Mouse (Mus musculus): Measurements from ENCODE around the gene Sema7a. TPM values are rescaled to one million over a fixed set of nuclear protein-coding genes. Genes with fewer than 3 reads are reported as not detected.

The Sema7a gene
- total RNA-seq, 2 experiments from 2014 or later: 7.5 to 22.3 TPM

DNA sequence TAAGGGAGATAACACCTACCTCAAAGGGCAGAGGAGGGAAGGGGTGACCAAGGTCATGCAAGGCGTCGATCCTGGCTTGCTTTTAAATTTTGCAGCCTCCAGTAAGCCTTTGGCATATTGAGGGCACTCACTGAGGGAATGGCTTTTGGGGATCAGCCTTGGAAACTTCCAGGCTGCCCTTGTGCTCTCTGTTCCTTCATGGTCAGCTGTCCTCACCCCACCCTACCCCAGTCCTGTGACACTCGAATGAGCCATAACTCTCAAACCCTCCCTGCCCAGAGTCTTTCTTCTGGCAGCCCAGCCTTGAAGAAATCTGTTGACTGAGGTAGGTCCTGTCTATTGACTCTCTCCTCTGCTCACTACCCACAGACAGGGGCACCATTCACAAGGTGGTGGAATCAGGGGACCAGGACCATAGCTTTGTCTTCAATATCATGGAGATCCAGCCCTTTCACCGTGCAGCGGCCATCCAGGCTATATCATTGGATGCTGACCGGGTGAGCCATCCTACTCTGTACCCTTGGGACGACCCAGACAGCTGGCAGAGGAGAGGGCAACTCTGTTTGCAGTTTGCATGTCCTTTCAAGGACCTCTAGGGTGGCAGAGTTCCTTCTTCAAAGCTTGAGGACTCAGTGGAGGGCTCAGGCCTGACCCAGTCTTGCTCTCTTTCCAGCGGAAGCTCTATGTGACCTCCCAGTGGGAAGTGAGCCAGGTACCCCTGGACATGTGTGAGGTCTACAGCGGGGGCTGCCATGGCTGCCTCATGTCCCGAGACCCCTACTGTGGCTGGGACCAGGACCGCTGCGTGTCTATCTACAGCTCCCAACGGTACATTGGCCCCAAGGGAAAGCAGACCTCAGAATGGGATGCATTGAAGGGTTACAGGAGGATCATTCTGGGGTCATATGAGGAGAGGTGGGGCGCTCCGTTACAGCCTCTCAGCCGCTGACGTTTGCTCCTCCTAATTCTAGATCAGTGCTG is 20.3 kb downstream of the Sema7a start:
- DNase-seq: peak; percentile 42 to 51

DNA sequence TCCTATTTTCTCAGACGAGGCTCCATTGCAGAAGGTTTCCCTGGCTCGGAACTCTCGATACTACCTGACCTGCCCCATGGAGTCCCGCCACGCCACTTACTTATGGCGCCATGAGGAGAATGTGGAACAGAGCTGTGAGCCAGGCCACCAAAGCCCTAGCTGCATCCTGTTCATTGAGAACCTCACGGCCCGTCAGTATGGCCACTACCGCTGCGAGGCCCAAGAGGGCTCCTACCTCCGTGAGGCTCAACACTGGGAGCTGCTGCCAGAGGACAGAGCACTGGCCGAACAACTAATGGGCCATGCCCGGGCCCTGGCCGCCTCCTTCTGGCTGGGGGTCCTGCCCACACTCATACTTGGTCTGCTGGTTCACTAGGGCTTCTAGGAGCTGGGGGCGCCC is 21.3 kb downstream of the Sema7a start:
- DNase-seq: no peak

DNA sequence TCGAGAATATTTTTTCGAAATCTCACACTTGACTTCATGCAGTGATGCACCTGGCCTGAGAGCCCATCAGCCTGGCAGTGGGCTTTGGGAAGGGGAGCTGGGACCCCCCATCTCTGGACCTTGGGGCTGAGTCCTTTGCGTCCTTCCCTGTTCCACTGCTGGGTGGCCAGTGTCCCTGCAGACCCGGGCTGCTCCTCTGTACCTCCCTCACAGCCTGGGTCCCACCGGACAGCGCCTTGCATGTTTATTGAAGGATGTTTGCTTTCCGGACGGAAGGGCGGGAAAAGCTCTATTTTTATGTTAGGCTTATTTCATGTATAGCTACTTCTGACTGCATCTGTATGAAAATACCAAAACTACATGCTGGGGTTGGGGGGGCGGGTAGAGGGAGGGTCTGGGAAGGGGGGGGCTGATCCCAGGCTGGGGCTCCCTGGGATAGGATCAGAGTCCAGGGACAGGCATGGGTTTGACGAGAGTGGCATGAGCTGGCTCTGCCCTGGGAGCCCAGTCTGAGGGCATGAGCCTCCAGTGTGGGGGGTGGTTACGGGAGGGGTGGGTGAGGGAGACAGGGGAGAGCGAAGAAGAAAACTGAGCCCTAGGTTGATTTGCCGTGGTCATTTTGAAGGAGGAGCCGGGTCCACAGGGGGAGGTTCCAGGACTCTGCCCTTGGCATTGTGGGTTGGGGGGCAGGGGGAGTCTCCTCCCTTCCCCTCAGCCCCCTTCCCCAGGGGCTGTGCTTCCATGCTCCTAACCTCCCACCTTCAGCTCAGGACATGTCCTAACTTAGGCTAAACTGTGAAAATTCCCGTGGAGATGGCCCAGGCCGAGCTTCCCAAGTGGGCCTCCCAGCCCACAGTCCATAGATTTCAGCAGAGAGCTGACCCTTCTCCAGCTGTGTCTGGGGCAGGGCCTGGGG is 22.2 kb downstream of the Sema7a start:
- peak in 1 of 2 experiments; percentile 10 for DNase-seq

DNA sequence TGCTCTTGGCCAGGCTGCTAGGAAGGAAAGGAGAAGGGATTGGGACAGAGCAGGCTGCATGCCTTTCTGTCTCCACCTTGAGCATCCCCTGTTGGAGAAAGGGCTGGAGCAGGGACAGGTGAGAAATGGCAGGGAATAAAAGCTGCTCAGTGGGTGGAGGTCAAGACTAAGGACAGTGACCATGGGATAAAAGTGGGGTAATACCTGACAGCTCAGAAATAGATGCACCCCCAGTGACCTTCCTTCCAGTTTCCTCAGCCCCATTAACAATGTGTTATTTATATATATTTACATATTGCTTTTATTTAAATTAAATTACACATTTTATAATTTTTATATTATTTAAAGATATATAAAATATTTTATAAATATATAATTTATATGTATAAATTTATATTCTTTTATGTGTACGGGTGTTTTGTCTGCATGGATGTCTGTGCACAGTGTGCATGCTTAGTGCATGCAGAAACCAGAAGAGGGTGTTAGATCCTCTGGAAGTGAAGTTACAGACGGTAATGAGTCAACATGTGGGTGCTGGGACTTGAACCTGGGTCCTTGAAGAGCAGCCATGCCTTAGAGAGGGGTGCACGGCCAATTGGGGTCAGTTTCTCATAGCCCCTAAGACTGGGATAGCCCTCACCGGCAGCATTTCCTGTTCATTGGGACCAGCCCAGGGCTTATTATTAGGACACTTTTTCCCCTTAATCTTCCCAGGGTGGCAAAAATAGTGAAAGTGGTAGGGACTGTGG is 23.5 kb downstream of the Sema7a start:
- DNase-seq: peak in 1 of 2 experiments; percentile 0

DNA sequence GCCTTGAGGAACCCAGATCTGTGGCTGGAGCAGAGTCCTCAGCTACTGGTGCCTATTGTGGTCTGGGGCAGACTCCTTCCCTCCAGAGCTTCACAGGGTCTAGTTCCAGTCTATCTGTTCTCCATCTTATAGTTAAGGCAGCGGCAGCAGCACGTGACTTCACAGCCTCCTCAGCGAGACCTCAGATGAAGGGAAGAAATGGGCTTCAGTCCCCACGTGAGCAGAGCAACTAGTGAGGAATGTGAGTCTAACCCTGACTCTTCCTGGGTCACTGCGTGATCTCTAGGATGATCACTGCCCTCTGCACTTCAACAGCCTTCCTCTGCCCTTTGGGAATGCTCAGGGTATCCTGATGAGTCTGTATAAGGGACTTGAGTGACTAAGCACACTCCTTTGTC is 24.1 kb downstream of the Sema7a start:
- peak in 1 of 2 experiments; percentile 0 for DNase-seq

DNA sequence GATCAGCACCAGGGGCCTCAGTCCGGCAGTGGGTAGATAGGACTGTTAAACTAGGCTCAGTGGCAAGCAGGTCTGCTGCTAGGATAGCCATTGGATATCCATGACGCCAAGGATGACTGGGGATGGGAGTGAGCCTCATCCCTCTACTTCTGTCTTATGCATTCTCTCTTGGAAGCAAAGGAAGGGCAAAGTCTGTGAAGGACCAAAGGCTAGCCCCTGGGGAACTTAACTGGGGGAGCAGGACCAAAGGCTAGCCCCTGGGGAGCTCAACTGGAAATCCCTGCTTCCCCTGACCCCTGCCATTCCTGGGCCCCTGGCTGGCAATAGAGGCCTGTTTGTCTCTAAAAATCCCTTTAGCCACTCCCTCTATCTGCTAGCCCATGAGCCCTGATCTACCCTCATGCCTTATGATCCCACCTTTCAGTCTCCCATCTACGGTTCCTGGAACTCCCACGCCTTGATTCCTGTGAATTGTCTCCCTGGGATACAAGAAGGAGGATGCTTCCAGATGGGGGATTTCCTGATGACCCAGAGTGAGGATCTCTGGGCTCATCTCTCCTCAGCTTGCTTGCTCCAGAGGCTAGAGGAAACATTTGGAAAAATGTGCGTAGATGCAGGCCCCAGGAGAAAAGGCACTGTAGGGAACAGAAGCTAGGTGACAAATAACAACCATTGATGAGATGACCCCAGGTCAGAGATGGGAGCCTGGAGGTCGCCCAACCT is 24.8 kb downstream of the Sema7a start:
- DNase-seq: peak in 1 of 2 experiments; percentile 0

DNA sequence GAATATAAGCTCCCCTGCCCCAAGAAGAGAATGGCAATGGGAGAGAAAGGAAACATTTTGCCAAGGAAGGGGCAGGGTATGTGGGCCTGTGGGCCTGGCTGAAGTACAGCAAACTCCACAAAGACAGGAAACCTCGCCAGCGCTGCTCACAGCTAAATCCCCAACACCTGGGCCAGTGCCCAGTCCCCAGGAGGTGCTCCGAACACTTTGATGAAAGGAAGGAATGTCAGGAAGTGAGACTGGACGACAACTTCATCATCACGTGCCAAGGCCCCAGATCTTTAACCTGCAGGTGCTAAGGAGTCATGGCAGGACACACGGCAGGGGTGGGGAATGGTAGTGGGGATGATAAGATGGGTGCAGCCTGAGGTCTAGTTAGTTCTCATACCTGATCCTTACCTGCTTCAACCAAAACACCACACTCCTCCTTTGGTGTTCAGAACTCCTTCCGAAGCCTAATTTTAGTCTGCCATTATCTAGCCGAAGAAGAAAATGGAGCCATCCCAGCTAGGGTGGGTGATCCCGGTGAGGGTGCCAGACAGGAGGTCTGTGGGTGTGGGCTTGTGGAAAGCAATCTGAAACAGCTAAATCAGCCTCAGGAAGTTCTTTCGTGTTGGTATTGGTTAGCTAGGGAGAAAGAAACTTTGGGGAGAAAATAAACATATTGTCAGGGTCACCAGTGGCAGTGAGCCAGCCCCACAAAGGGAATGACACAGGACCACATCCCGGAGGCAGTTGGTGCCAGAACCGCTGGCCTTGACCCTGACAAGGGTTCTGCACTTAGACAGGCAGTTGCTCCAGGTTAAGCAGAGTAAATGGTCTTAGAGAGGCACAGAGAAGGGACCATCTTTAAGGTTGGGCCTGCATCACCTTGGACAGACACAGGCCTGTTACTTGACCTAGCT is 25.6 kb downstream of the Sema7a start:
- peak; percentile 90 to 91 for DNase-seq

DNA sequence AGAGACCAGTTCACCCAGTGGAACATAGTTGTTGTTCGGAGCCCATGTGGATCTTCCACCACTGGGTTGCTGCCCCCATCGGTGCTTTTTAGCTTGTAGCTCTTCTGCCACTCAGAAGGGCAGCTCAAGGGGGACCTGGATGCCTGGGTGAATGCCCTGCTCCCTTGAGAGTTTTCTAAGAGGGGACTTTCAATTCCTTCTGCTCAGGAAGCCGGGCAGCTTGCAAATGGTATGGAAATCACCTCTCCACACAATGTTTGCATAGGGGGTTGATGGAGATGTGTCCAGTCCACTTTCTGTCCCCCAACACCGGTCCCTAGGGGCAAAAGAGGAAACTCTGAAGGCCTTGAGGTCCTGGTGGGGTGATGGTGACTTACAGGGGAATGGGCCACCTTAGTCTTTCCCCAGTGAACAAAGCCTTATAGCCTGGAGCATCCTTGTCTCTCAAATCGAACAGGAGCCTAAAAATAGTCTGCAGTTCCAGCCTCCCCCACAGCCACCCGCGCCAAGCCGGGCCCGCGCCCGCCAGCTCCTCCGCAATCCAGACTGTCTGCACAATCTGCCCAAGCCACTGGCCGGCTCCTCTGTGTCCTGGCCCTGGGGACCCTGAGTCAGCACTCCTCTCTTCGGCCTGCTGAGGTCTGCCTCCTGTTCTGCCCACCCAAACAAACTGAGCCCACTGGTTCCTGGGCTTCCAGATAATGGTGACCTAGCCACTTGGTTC is 27.5 kb downstream of the Sema7a start:
- DNase-seq: peak; percentile 40 to 47

DNA sequence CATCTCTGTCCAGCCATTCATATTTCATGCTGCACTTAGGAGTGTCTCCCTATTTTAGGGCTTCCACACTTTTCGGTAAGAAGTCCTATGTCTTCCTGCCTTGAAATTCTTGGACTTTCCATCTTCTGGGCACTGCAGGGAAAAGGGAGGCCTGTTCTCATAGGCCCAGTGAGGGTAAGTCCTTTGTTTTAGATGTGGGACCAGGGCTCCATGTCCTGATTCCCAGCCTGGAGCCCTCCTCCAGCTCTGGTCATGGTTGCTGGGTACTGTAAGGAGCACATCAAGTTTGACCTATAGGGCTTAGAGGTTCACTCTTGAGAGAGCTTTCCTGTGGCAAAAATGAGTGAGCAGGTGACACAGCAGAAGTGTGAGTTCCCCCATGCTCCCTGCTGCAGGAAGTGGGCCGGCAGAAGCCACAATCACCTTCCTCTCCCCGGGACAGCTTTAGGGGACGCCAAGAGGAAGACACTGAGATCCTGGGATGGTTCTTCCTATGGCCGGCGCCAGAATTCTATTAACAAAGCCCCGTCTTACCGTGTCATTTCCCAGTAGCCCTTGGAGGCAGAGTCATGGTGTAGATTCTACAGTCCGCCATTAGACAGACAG is 28.4 kb downstream of the Sema7a start:
- DNase-seq: no peak

DNA sequence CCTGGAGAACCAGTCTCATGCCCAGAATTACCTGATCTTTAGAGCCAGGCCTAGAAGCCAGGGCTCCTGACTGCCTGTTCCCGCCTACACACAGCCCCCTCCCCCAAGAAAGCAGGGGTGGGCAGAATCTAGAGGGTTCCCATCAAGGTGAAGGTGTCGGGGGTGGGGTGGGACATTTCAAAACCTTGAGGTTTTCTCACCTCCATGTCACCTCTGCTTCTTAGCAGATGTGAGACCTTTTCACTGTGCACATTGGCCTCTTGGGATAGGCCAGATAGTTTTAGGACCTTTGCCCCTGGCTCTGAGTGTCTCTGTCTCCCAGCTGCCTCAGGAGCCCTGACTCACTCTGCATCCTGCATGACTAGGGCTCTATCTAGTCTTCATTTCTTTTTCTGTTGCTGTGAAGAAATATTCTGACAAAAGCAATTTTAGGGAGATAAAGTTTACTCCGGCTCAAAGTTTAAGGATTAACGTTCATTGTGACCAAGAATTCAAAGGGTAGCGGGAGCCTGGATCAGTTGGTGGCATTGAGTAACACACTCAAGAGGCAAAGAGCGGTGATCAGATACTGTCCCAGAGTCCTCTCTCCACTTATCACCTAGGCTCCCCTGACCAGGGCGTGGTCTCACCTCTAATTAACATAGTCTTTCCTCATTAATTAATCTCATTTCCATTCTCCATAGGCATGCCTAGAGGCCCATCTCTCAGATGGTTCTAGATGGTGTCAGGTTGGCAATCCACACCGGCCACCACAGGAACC is 29.1 kb downstream of the Sema7a start:
- no peak for DNase-seq

DNA sequence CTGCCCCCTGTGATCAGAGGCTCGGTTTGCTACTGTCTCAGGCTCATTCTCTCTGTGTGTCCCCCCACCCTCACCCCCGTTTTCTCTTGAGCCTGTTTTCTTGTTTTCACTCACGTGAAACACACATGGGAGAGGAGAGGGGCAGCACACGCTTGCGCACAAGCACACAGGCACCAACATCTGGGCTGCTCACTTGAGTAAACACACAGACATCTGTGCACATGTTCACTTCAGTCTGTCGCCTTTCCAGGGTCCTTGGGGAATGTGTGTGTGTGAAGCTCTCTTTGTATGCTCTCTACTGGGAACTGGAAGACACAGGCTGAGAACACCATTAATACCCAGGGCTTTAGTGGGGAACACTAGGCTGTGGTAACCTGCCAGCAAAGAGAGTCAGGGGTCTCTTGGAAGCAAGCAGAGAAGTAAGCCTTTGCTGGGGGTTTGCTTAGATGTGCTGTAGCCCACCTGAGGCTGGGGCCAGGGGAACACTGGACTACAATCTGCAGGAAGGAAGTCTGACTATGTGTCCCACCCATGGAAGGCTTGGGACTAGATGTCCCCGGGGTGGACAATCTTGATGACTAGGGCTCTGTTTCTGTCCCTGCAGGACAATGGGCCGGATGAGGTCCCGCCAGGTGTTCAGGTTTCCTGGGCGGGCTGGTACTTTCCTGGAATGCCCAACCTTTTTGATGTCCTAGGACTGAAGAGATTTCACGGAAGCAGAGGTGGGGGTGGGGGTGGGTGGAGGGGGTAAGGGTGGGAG is 30.0 kb downstream of the Sema7a start:
- peak in 1 of 2 experiments; percentile 30 for DNase-seq

DNA sequence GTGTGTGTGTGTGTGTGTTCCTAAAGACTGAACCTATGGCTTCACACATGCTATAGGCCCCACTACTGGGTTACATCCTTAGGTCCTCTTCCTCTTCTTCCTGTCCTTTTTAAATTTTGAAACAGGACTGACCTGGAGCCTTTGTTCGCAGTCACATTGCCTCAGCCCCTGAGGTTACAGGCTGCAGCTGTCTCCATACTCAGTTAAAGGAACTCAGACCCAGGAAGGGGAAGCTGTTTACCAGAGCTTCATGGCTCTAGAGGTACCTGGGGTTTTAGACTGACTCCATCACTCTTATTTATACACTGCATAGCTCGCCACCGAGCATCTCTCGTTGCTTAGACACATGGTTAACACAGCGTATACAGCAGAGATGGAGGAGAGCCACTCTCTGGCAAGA is 31.5 kb downstream of the Sema7a start:
- no peak for DNase-seq

DNA sequence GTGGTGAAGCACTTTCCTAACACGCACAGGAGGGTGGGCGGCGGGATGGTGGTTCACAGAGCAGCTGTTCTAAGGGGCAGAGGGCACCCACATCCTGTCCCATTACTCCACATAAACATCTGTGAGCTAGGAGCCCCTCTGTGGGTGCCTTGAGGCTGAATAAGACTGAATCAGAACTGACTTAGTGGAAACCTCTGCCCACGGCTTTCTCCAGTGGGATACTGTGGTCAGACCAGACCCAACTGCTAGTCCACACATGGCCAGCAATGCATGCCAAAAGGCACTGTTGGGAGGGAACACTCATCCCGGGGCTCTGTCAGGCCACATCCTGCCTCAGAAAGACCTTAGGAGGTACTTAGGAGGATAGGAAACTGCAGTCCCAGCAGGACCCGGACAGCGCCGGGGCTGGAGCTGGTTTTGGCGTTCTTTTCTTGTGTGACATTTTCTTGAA is 32.3 kb downstream of the Sema7a start:
- no peak for DNase-seq

DNA sequence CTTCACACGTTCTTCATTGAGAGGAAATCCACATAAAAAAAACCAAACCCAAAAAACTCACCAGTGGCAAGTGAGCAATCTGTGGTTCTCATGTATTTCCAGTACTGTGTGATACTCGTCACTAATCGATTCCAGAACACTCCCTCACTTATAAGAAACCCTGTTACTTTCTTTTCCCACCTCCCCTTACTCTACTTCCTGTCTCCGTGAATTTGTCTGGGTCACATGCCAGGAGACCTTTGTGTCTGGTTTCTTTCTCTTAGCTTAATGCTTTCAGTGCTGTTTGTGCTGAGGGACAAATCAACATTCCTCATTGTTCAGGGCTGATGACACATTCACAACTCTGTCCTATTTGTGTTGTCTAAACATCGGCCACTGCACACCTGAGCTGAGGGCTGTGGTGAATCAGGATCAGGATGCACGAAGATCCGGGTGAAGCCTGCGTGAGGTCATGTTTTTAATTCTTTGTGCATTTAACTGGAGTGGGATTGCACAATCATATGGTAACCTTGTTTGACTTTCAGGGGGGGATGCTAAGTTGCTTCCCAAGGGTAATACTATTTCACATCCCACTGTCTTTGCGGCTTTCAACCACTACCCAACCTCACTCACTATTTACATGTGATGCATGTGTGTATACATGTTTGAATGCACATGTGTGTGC is 33.0 kb downstream of the Sema7a start:
- no peak for DNase-seq

DNA sequence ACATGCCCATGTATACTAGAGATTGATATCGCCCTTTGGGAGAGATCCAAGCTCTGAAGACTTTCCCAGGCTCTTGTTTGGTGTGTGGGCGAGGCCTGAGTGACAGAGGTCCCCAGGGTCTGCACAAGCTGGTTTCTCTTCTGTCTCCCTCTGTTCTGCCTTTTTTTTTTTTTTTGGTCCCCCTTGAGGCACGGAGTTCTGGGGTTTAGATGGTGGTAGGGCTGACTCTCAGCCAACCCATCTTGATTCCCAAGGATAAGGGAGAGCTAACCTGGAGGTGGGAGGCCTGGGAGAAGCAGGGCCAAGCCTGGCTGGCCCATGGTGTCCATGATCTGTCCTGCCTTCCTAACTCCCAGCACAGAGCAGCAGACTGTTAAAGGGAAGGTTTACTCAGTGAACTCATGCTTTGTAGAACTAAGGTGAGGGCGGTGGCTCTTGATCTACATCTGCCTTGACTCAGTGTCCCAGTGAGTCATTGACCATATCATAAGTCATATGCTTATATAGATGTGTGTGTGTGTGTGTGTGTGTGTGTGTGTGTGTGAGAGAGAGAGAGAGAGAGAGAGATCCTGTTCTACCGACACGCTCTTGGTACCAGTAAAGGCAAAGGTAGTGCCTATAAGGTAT is 33.6 kb downstream of the Sema7a start:
- no peak for DNase-seq

DNA sequence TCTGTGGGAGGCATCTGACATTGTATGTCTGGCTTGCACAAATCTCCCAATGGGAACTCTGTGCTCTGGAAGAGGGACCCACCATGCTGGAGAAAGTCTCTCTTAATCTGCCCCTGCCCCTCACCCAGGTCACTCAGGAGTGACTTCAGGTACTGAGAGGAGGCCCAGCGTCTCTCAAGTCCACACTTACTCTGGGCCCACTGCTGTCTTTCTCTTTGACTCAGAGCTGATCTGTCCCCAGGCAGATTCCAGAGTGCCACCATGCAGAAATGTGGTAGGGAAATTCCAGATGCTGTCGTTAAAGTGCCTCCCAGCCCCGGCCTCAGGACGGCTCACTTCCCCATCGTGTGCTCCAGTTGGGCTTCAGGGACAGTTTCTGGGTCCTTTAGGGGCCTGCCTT is 34.3 kb downstream of the Sema7a start:
- DNase-seq: no peak

Measured in adrenal gland, postnatal 36 days (tissue).